Mouse (Mus musculus) cerebellum, adult 9-11 months (tissue): ENCODE measurements at regions not wholly inside any gene's neighbourhood (a gene's known extent, or its start where the extent isn't known, plus 50 kb on each side); places are given as distances from the start of the nearest gene placed in this dataset.

ENCODE experiments used
- DNase-seq: peaks from one replicate; pipeline ENCODE4 v3.0.0; 2022

DNA sequence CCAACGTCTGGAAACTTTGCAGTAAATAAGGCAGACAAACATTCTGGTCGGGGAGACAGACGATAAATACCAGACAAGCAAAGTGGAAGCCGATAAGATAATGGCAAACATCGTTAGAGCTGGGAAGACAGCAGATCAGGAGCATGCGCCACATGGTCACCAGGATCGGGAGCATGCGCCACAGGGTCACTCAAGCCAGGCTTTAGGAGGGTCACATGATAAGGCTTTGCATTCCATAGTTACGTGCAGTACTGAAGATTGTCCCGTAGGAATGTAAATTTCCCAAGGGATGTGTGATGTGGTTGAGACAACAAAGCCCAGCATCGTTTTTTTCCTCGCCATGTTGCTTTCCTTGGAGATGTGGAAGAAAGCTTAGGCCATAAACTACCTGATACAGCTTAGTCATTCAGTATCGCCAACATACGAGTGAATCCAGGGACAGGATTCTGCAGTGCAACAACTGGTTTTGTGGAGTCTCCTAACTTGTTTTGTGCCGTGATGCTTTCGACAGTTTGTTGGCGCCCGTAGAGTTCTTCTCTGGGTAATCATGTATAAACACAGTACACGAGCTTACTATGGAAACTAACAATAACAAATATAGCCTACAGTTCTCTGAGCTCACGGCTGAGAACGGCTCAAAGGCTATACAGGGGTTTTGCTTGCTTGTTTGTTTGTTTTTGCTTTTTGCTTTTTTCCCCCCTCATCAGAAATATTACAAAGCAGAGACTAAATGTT, 133.9 kb downstream of the Ndfip2 start:
- DNase-seq = no peak

DNA sequence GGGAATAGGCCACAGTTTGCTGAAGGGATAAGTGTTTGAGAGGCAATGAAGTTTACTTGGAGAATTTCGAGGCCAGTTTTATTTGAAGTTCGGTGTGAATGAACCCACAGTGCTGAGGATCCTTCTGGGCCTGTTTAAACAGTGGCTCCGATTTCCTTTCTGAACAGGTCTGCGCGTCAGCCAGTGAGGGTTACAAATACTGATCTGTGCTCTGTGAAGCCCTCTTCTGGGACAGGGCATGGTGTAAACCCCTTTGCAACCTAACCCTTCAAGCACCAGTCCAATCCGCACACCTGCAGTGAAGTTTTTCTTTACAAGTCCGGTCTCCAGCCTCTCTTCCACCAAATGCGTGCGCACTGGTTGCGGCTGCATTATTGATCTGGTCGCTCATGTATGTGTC, 133.1 kb downstream of the Ndfip2 start:
- DNase-seq = no peak

DNA sequence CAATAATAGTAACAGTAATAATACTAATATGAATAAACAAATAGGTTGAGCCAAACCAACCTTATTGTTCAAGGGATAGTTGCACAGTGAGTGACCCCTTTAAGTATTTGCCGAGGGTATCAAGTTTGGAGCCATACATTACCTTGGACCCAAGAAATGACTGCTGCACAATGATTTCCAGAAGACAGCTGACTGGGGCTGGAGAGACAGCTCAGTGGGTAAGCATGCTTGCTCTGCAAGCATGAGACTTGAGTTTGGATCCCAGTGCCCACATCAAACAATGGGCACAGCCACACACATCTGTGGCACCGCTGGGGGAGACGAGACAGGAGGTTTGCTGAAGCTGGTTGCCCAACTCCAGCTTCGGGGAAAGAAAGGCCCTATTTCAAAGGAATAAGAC, 126.7 kb downstream of the Ndfip2 start:
- DNase-seq = no peak

DNA sequence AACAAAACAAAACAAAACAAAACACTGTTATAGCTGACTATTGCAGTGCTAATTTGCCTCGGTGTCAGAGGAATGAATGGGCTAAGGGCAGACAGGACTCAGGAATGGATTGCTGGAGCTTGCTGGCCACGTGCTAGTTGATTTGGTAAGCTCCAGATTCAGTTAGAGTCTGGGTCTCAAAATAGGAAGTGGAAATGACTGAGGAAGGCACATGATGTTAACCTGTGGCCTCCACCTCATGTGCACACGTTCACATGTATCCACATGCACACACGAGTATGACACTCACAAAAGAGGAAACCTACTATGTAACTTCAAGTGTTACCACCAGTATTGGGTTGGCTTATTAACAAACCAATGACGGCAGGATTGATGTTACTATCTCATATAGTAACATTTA, 125.0 kb downstream of the Ndfip2 start:
- no peak for DNase-seq

DNA sequence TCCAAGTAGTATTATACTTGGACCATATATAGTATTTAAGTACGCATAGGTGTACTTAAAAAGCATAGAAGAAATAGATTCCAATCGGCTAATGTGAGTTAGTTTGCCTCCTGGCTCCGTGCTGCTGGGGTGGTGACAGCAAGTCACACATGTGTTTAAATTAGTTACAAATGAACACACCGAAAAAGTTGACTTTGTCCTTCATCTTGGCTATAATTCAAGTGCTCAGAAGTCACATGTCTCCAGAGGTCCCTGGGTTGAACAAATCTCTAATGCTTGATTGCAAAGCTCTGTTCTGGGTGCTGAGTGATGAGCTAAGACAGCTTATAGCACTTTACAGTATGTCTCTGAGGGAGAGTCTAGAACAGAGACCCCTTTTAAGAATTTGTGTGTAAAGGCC, 121.7 kb downstream of the Ndfip2 start:
- no peak for DNase-seq

DNA sequence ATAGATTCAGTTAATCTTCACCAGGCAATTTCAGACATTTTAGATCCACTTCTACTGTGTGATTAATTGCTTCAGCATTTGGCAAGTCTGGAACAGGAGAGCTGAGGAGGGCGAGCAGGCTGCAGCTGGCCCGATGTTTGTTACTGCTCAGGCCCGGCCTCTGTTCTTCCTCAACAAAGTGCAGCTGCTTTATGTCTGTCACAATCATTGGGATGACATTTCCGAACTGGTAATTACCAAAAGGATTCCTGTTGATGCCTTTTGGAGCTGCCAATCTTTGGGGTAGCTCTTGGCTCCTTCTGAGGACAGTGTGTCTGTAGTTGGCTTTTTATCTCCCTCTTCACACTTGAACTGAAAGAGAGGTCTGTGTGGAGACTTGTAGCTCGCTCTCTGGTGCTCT, 119.4 kb downstream of the Ndfip2 start:
- DNase-seq = no peak

DNA sequence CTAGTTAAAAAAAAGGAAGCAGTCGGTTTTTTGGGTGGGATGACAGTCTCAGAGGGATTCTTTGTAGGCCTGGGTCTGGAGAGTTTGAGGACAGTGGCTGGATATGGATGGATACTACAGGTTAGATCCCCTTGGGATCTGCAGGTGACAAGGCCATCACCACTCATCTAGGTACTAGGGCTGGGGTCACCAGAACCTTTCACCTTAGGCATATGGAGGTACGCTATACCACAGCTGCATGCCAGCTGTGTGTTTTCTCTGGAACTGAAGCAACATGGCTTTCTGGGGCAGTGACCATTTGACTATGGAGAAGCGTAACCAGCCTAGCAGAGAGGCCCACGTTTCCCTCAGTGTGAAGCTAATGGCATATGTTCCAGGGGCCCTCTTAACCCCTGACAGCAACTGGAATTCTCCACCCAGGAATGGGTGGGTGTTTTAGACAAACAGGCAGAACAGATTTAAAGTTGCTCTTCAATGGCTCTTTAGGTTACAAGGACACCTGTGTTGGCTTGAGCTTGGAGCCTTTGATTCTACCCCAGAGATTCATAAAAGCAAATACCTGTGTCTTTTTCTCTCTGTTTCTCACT, 118.8 kb downstream of the Ndfip2 start:
- no peak for DNase-seq

DNA sequence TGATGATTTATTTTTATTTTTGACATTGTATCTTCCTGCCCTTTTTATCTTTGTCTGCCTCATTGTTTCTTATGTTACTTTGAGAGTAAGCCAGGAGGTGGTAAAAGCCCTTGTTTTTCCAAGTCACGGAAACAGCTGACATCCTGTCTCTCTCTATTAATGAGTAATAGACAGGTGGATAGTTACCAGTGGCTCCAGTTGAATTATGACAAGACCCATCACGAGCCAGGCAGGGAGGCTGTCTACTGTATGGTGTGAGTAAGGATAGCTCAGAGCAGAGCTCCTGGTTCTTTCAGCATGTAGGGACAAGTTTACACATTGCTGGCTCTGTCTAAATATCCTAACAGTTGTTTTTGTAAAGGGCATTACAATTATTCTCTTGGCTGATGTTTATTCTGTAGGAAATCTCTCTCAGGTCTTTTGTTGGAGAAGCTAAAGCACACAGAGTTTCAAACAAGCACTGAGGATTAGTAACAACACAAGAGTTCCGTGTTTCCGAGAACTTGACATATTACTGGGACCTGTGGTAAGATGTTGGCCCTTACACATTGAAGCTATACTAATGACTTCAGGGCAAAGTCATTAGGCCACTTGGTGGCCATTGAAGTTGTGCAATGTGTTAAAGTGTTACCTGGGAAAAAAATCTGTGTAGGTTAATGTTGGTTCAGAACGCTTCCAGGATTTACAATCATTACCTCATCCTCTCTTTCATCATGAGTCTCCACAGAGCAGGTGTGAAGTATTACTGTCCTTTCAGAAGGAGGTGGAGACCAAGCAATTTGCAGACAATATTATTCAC, 111.5 kb downstream of the Ndfip2 start:
- no peak for DNase-seq

DNA sequence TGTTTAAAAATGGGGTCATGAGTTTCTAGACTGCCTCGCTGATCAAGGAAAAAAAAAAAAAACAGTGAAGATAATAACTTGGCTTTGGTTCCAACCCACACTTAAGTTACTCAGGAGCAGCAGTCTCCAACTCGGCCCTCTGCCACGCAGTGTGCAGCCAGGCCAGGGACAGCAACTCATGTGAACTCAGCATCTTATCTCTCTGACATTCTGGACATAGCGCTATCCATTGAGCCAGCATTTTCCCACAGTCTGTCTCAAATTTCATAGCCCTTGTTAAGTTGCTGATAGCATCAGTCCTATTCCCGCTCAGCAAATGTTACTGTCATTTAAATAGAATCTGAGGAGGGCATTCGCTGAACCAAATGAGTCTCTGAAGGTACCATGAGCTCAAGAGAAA, 102.2 kb downstream of the Ndfip2 start:
- no peak for DNase-seq

DNA sequence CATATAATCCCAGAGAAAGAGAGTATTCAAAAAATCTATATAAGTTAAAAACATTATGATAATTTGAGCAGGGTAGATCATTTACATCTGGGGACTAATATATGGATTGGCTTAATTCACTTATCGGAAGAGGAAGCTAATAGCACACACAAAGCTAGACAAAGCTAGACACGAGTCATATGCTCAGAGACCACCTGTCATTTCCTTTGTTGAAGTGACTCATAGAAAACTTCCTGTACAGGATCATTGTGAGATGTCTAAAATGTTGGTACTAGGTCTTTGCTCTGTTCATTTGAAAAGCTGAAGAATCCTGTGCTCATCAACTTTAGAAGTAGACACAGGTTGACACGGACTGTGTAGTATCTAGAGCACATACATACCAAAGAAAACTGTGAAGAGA, 101.5 kb downstream of the Ndfip2 start:
- DNase-seq = no peak
